Mouse (Mus musculus) forelimb bud, embryonic 11.5 days (tissue): ENCODE measurements around the gene Snx25.

Experiments used
- DNase-seq: peaks from one replicate; pipeline ENCODE4 v3.0.0-alpha.2; 2012; ENCODE audit warnings: low read depth, low spot score

Gene Snx25

DNA sequence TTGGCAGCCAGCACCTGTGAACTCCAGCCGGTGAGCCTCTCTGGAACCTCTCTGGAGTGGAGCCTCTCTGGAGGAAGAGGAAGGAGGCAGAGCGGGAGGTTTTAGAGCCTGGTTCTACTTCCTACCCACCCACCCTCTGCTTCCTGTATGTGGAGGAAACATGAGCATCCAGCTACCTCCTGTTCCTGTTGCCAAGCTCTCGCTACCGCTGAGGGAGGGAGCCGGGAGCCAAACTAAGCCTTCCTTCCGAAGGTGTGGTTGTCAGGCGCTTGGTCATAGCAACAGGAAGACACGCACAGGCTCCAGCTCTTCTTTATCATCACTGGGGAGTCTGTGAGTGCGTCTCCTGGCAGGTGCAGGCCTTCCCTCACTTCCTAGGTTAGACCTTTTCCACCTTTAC, 129.8 kb downstream of the Snx25 start:
- no peak for DNase-seq

DNA sequence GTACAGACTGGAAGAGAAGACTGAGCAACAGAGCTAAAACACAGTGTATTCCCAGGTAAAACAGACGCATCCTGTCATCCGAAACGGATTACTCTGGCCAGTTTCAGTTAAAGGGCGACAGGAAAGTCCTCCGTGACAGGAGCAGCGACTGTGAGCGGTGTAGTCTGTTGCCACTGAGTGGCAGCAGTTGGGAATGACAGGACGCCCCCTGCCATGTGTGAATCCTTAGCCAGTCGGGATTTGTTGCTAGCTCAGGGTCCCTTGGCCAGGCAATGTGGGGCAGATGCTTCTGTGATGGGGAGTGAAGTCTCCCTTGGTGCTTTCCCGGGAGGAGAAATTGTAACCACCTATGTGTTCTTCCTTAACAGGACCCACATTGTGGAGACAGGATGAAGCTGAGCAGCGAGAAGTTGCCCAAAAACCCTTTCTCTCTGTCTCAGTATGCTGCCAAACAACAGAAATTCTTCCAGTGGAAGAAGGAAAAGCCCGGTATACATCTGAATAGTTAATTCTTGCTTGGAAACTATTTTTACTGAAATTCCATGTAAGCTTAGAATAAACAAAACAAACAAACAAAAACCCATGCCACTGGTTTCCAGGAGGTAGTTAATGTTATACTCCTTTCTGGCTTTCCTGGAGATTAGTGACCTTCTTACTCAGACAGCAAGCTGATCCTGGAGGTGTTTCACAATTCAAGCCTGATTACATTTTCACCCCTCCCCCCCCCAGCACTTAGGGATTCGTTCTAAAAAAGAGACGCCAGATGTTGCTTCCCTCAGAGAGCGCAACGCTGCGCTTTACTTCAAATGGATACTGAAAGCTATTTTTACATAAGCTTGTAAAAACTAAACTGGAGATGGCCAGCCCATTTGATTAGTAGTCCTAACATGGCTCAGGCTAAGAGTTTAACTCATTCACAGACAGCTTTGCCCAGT, 140.9 kb downstream of the Snx25 start:
- DNase-seq = peak; percentile 40

GRCm38 (mm10) chr8:46010306-46010705, 141.7 kb downstream of the Snx25 start:
- DNase-seq = peak; percentile 38

GRCm38 (mm10) chr8:46007050-46007672, 144.8 kb downstream of the Snx25 start:
- DNase-seq = no peak

DNA sequence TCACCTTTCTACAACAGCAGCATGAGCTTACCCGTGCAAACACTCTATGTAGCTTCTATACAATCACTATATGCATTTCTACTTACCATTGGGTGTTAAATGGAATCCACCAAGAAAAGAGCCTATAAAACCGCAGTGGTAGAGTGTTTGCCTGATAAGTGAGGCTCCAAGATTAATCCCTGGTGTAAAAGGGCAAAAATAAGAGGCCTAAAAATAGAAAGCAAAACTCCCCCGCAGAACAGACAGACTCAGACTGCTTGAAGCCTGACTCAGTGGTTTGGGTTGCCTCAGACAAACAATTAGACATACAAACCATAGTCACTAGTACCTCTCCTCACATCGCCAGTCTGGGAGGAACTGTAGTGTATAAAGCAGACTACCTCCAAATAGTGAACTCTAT, 146.4 kb downstream of the Snx25 start, which contains the start of gene Ankrd37:
Ankrd37 (minus strand) TSS at position 112 of the 400 bp plus-strand sequence.
- no peak for DNase-seq

DNA sequence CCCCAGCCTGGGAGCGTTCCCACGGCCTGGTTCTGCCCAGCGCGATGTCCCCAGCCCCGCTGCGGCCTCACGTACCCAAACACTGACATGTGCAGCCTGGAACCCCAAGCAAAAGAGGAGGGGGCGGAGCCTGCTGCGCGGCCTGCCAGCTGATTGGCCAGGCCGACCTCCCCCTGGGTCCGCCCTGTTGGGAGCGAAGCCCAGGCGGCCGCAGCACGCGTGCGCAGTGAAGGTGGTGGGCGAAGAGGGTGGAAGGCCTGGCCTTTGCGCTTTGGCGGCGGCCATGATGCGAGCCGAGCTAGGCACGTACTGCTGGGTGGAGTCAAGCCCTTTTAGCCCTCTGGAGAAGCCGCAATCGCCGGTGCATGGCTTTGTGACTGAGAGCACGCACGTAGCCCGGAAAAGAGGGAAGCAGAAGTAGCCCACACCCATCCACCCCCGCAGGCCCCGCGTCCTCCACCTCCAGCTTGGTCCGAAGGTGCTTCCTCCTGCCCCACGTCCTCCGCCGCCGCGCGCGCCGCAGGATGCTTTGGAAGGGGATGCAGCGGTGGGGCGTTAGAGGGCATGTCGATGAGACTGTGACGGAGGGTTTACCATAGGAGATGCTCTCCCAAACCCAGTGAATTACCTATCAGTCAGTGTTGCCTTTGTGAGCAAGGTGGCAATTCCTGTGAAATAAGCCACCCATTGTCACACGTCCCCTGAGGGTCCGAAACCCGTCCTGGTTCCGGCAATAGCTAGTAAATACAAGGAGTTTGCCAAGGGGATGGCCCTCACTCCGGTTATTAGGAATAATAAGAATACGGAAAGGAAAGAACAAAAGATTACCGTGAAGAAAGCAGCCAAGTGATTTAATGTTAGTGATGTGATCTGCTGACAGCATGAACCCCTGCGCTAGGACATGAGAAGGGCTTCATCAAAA, 151.9 kb downstream of the Snx25 start:
- peak; percentile 98 for DNase-seq

- DNase-seq = no peak
These were observed 152.7 kb downstream of the Snx25 start, which contains the start of gene Lrp2bp for GRCm38 (mm10) chr8:45999138-45999783. Gene Lrp2bp (plus strand): TSS chr8:45999303.

- no peak for DNase-seq
These were observed 153.7 kb downstream of the Snx25 start for GRCm38 (mm10) chr8:45998228-45998627.

DNA sequence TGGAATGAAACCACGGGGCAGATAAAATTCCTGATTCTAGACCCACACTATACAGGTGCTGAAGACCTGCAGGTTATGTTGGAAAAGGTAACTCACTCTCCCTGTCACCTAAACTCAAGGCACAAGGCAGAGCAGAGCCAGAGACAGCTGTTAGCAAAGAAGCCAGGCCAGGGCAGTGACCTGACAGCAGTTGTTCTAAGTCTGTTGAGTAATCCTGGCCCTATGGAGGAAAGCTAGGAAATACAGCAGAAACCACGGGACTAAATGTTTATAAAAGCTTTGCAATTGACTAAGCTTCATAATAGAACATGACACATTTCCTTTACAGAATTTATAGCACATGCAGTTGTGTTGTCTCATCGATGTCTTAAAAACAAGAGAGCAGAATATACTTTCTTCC, 156.4 kb downstream of the Snx25 start:
- DNase-seq = no peak

- no peak for DNase-seq
These were observed 157.8 kb downstream of the Snx25 start for GRCm38 (mm10) chr8:45994111-45994510.

DNA sequence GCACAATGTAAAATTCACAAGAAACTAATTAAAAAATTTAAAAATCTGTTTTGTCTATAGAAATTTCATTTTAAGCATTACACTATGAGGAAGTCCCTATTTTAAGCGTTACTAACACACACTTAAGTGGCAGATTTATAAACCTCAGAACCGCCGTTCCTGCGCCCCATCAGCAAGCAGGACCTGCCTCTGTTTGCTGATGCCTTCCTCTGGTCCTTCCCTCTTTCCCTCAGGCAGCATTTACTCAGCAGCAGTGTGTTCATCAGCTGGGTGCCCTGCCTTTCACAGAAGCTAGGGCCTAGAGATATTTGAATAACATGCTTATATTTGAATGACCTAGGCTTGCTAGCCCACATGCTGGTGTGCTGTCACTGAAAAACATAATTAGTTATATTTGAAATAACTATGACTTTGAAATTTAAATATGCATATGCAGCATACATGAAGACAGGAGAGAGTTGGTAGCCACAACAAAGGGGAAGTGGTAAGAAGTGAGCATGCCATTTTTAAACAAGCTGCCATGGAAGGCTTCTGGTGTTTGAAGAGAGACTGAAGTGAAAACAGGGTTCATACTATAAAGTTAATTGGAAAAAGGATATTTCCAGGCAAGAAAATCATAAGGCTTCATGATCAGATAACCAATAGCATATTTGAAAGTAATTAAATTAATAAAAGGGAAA, 161.2 kb downstream of the Snx25 start:
- DNase-seq = no peak

DNA sequence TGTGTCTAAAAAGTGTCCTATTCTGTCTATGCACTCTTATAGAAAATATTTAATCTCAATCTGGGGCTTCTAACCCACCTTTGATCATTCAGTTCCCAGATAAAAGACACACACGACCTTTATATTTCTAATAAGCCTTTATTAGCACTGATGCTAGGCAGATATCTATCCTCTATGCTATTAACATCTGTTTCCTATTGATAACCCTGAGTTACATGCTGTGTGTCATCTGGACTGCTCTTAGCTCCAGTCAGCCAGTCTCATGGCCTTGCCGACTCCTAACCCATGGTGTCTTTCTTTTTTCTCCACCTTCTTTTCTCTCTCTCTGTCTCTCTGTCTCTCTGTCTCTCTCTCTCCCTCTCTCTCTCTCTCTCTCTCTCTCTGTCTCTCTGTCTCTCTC, 163.8 kb downstream of the Snx25 start:
- no peak for DNase-seq

DNA sequence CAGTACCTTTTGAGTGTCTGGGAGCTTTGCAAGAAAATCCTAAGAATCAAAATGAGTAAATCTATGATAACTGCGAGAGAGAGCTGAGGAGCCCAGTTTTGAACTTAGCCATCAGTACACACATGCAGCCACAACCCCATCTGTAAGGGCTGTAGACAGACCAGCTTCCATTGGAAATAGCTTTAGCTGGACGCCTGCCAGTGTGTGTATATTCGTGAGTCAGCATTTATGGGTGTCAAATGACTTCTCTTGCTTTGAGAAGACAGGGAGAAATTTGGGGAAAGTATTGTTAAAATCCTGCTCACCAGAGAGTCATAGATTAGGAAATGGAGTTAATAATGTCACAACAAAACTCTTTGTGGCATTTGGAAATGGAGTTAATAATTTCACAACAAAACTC, 165.3 kb downstream of the Snx25 start:
- DNase-seq = no peak
